Mouse (Mus musculus) B cell, adult 62 days (primary cell): ENCODE measurements around the gene Arhgef10l. TPM values are rescaled to one million over a fixed set of nuclear protein-coding genes. Genes with fewer than 3 reads are reported as not detected.

Experiments used
- total RNA-seq: library from RNA; stranded (reverse); gene quantifications from 4 replicates; pipeline ENCODE4 v1.2.4, GENCODE M21; 2023

The Arhgef10l gene
- total RNA-seq = 0.17 to 0.88 TPM in 2 of 4 replicates, not detected in the others

GRCm38 (mm10) chr4:140665760-140666159 lies at the start of gene Arhgef10l:
Arhgef10l (minus strand) TSS chr4:140666012.

GRCm38 (mm10) chr4:140700269-140701018 lies 34.6 kb upstream of the Arhgef10l start, which contains the start of gene Rcc2:
Rcc2 (plus strand) TSS chr4:140700541.

Other genes starting within 250 kb of the Arhgef10l start
- gene Rcc2, start 34.5 kb upstream of the Arhgef10l start, total RNA-seq = 173 to 191 TPM (median 177 TPM) in 4 replicates
- gene Padi6, start 76.6 kb upstream of the Arhgef10l start, total RNA-seq = 0.24 TPM in 1 of 4 replicates, not detected in the others
- gene Padi4, start 108.2 kb upstream of the Arhgef10l start, total RNA-seq = 0.38 to 0.66 TPM (median 0.50 TPM) in 4 replicates
- gene Padi3, start 144.6 kb upstream of the Arhgef10l start, total RNA-seq = 0.19 TPM in 1 of 4 replicates, not detected in the others
- gene Padi1, start 179.8 kb upstream of the Arhgef10l start, total RNA-seq = 0.49 TPM in 1 of 4 replicates, not detected in the others
- gene Padi2, start 240.3 kb upstream of the Arhgef10l start, total RNA-seq = 11.0 to 13.6 TPM (median 12.8 TPM) in 4 replicates